Mouse (Mus musculus): Measurements from ENCODE around the gene Ndufa13. TPM values are rescaled to one million over a fixed set of nuclear protein-coding genes. Genes with fewer than 3 reads are reported as not detected.

Ndufa13 gene
- total and polyA plus RNA-seq, 2 experiments from 2014 or later: 91.4 to 269 TPM

- H3K27me3 ChIP-seq (ENCODE audit: insufficient read depth, low read length): peaks cover 76% of the 10 kb centered on the region
- TF ChIP-seq CTCF (IDR thresholded peaks at IDR 0.05; ENCODE audit: low read depth): no peak
- H3K9ac ChIP-seq (replicated peaks; ENCODE audit: low read length): no peak overlapping the region
- no peaks in the 10 kb centered on the region for H3K9me3 ChIP-seq (ENCODE audit: low read length)
- DNase-seq (ENCODE audit: low spot score) (no peak), ATAC-seq (no peak)
- H3K4me1 ChIP-seq (ENCODE audit: insufficient read depth, low read length): peaks cover 9% of the 10 kb centered on the region; the same call in 1 of the 2 replicates
- peak overlapping the region; percentile 42 for H3K4me3 ChIP-seq (ENCODE audit: low read length)
- H3K36me3 ChIP-seq (ENCODE audit: insufficient read depth, low read length): no peaks in the 10 kb centered on the region
- H3K4me2 ChIP-seq (ENCODE audit: low read depth, low read length): peak overlapping the region; percentile 52
- H3K27ac ChIP-seq: no peak overlapping the region
- WGBS: 18% methylated on average over 49 of the region's 52 CpGs
Measured at GRCm38 (mm10) chr8:69882833-69883600, 19.3 kb downstream of the Ndufa13 start.

- H3K27ac ChIP-seq: no peak overlapping the region
- peak; percentile 77 for ATAC-seq
- 8% methylated on average over 92 of the region's 103 CpGs for whole genome bisulfite sequencing
Measured at GRCm38 (mm10) chr8:69882021-69882756, 20.2 kb downstream of the Ndufa13 start.

GRCm38 (mm10) chr8:69881261-69881865 is 21.0 kb downstream of the Ndufa13 start:
- Histone ChIP-seq H3K36me3 (ENCODE audit: insufficient read depth, low read length) (no peaks in the 10 kb centered on the region), H3K9ac (replicated peaks; ENCODE audit: low read length) (peak overlapping the region; percentile 43), H3K27me3 (ENCODE audit: insufficient read depth, low read length) (peaks cover 61% of the 10 kb centered on the region), H3K4me3 (ENCODE audit: low read length) (peak overlapping the region; percentile 42), H3K4me1 (ENCODE audit: insufficient read depth, low read length) (no peaks in the 10 kb centered on the region), H3K27ac (no peak overlapping the region), H3K4me2 (ENCODE audit: low read depth, low read length) (peak overlapping the region; percentile 52), H3K9me3 (ENCODE audit: low read length) (no peaks in the 10 kb centered on the region)
- peak; percentile 28 for ATAC-seq
- no peak for TF ChIP-seq CTCF (IDR thresholded peaks at IDR 0.05; ENCODE audit: low read depth)
- 21% methylated on average over 79 of the region's 79 CpGs for WGBS
- peak; percentile 50 for DNase-seq (ENCODE audit: low spot score)

More at GRCm38 (mm10) chr8:69882021-69882756, 20.2 kb downstream of the Ndufa13 start:
- no peaks in the 10 kb centered on the region for H3K36me3 ChIP-seq (ENCODE audit: insufficient read depth, low read length)
- H3K27me3 ChIP-seq (ENCODE audit: insufficient read depth, low read length): peaks cover 68% of the 10 kb centered on the region
- H3K4me1 ChIP-seq (ENCODE audit: insufficient read depth, low read length): peaks cover 1% of the 10 kb centered on the region; the same call in 1 of the 2 replicates
- H3K4me2 ChIP-seq (ENCODE audit: low read depth, low read length): peak overlapping the region; percentile 52
- no peaks in the 10 kb centered on the region for H3K9me3 ChIP-seq (ENCODE audit: low read length)
- TF ChIP-seq CTCF (IDR thresholded peaks at IDR 0.05; ENCODE audit: low read depth): no peak
- H3K9ac ChIP-seq (replicated peaks; ENCODE audit: low read length): peak overlapping the region; percentile 43
- peak overlapping the region; percentile 42 for H3K4me3 ChIP-seq (ENCODE audit: low read length)
- peak; percentile 90 for DNase-seq (ENCODE audit: low spot score)

- Histone ChIP-seq H3K27me3 (ENCODE audit: insufficient read depth, low read length) (peaks cover 56% of the 10 kb centered on the region), H3K4me2 (ENCODE audit: low read depth, low read length) (peak overlapping the region; percentile 52), H3K36me3 (ENCODE audit: insufficient read depth, low read length) (no peaks in the 10 kb centered on the region), H3K4me1 (ENCODE audit: insufficient read depth, low read length) (no peaks in the 10 kb centered on the region), H3K27ac (no peak overlapping the region), H3K4me3 (ENCODE audit: low read length) (peak overlapping the region; percentile 42), H3K9ac (replicated peaks; ENCODE audit: low read length) (0 out of 2 replicates have a peak overlapping the region, but pooled peaks have one; percentile 43), H3K9me3 (ENCODE audit: low read length) (no peaks in the 10 kb centered on the region)
- WGBS: 16% methylated on average over 37 of the region's 37 CpGs
- DNase-seq (ENCODE audit: low spot score) (no peak), ATAC-seq (no peak)
- TF ChIP-seq CTCF (IDR thresholded peaks at IDR 0.05; ENCODE audit: low read depth): no peak
Measured at GRCm38 (mm10) chr8:69880841-69881240, 21.5 kb downstream of the Ndufa13 start.

GRCm38 (mm10) chr8:69879678-69880077 is 22.7 kb downstream of the Ndufa13 start:
- no peaks in the 10 kb centered on the region for H3K4me1 ChIP-seq (ENCODE audit: insufficient read depth, low read length)
- peaks cover 44% of the 10 kb centered on the region for H3K27me3 ChIP-seq (ENCODE audit: insufficient read depth, low read length)
- no peak overlapping the region for H3K4me3 ChIP-seq (ENCODE audit: low read length)
- no peak for TF ChIP-seq CTCF (IDR thresholded peaks at IDR 0.05; ENCODE audit: low read depth)
- WGBS: 65% methylated on average over 8 of the region's 8 CpGs
- H3K9ac ChIP-seq (replicated peaks; ENCODE audit: low read length): no peak overlapping the region
- ATAC-seq (no peak), DNase-seq (ENCODE audit: low spot score) (no peak)
- no peak overlapping the region for H3K4me2 ChIP-seq (ENCODE audit: low read depth, low read length)
- H3K9me3 ChIP-seq (ENCODE audit: low read length): no peaks in the 10 kb centered on the region
- no peak overlapping the region for H3K27ac ChIP-seq
- no peaks in the 10 kb centered on the region for H3K36me3 ChIP-seq (ENCODE audit: insufficient read depth, low read length)

GRCm38 (mm10) chr8:69877992-69878391 is 24.4 kb downstream of the Ndufa13 start:
- Histone ChIP-seq H3K4me1 (ENCODE audit: insufficient read depth, low read length) (no peaks in the 10 kb centered on the region), H3K4me2 (ENCODE audit: low read depth, low read length) (no peak overlapping the region), H3K27me3 (ENCODE audit: insufficient read depth, low read length) (peaks cover 28% of the 10 kb centered on the region), H3K9ac (replicated peaks; ENCODE audit: low read length) (no peak overlapping the region), H3K4me3 (ENCODE audit: low read length) (no peak overlapping the region), H3K36me3 (ENCODE audit: insufficient read depth, low read length) (no peaks in the 10 kb centered on the region), H3K9me3 (ENCODE audit: low read length) (no peaks in the 10 kb centered on the region), H3K27ac (no peak overlapping the region)
- DNase-seq (ENCODE audit: low spot score) (no peak), ATAC-seq (no peak)
- 51% methylated on average over 3 of the region's 3 CpGs for WGBS
- no peak for TF ChIP-seq CTCF (IDR thresholded peaks at IDR 0.05; ENCODE audit: low read depth)
